Mouse (Mus musculus): ENCODE measurements at regions not wholly inside any gene's neighbourhood (a gene's known extent, or its start where the extent isn't known, plus 50 kb on each side); places are given as distances from the start of the nearest gene placed in this dataset.
A peak's percentile ranks its signal among the peaks of the same experiment; 100 is the strongest.

GRCm38 (mm10) chr1:18849038-18849437 lies 253.8 kb upstream of the Tfap2d start:
- no peak for DNase-seq (ENCODE audit: low spot score)
- H3K4me3 ChIP-seq: no peak overlapping the region
- no peak overlapping the region for H3K27ac ChIP-seq (replicated peaks)
- no peaks in the 10 kb centered on the region for H3K9me3 ChIP-seq
- WGBS: 77% methylated on average over 2 of the region's 2 CpGs
- no peaks in the 10 kb centered on the region for H3K36me3 ChIP-seq (replicated peaks)
- no peaks in the 10 kb centered on the region for H3K27me3 ChIP-seq (replicated peaks; ENCODE audit: low read depth, poor library complexity, severe bottlenecking)
- no peaks in the 10 kb centered on the region for H3K4me1 ChIP-seq

- Histone ChIP-seq H3K27ac (replicated peaks) (no peak overlapping the region), H3K4me3 (no peak overlapping the region), H3K9me3 (no peaks in the 10 kb centered on the region), H3K4me1 (no peaks in the 10 kb centered on the region), H3K27me3 (replicated peaks; ENCODE audit: low read depth, poor library complexity, severe bottlenecking) (no peaks in the 10 kb centered on the region), H3K36me3 (replicated peaks) (no peaks in the 10 kb centered on the region)
- DNase-seq (ENCODE audit: low spot score): no peak
- 86% methylated on average over 3 of the region's 3 CpGs for WGBS
Measured at GRCm38 (mm10) chr1:18857457-18857856, 245.4 kb upstream of the Tfap2d start.

DNA sequence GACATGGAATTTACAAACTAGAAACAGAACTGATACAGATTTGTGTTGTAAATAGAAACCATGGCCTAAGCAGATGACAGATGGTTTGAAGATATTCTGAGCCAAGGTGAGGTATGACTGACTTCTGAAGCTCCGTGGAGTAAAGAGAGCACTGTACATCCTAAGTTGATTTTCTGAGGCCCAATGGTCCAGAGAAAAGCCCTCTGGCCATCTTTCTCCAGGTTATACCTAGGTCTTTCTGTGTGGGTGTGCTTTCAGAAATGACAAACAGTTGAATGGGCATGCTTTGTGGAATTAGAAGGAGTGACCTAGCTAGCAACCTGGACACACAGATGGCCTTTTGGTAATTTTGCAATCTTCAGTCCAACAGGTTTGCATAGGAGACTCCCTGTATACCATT lies 199.6 kb upstream of the Tfap2d start:
- no peaks in the 10 kb centered on the region for H3K36me3 ChIP-seq (replicated peaks)
- no peak overlapping the region for H3K4me3 ChIP-seq
- H3K27me3 ChIP-seq (replicated peaks; ENCODE audit: low read depth, poor library complexity, severe bottlenecking): no peaks in the 10 kb centered on the region
- 84% methylated on average over 1 of the region's 1 CpGs for WGBS
- H3K4me1 ChIP-seq: no peaks in the 10 kb centered on the region
- DNase-seq (ENCODE audit: low spot score): no peak
- H3K9me3 ChIP-seq: no peaks in the 10 kb centered on the region
- H3K27ac ChIP-seq (replicated peaks): no peak overlapping the region

GRCm38 (mm10) chr1:18903696-18904095 lies 199.1 kb upstream of the Tfap2d start:
- WGBS: 66% methylated on average over 4 of the region's 4 CpGs
- no peaks in the 10 kb centered on the region for H3K27me3 ChIP-seq (replicated peaks; ENCODE audit: low read depth, poor library complexity, severe bottlenecking)
- H3K27ac ChIP-seq (replicated peaks): no peak overlapping the region
- H3K4me1 ChIP-seq: no peaks in the 10 kb centered on the region
- no peaks in the 10 kb centered on the region for H3K36me3 ChIP-seq (replicated peaks)
- no peak overlapping the region for H3K4me3 ChIP-seq
- DNase-seq (ENCODE audit: low spot score): no peak
- no peaks in the 10 kb centered on the region for H3K9me3 ChIP-seq

GRCm38 (mm10) chr1:18911578-18911977 lies 191.2 kb upstream of the Tfap2d start:
- Histone ChIP-seq H3K4me1 (no peaks in the 10 kb centered on the region), H3K4me3 (no peak overlapping the region), H3K27me3 (replicated peaks; ENCODE audit: low read depth, poor library complexity, severe bottlenecking) (no peaks in the 10 kb centered on the region), H3K36me3 (replicated peaks) (no peaks in the 10 kb centered on the region), H3K27ac (replicated peaks) (no peak overlapping the region), H3K9me3 (no peaks in the 10 kb centered on the region)
- peak; percentile 24 for DNase-seq (ENCODE audit: low spot score)
- WGBS: 64% methylated on average over 4 of the region's 4 CpGs

DNA sequence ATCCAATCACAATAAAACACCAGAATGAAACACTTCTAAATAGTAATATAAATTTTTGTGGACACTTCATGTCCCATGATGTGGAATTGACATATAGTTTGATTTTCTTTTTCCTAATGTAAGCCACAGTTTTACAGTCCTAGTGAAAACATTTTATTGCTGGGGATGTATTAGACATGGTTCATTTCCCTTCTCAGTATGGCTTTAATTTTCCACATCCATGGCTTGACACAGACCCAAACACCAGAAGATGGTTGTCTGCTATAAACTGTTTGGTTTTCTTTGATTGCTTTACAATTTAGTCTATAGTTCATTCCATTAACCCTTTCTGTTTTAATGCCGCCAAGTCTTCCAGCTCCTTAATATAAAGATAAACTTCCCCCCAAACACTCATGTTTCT lies 146.5 kb upstream of the Tfap2d start:
- WGBS: 86% methylated on average over 1 of the region's 1 CpGs
- H3K9me3 ChIP-seq: no peaks in the 10 kb centered on the region
- no peaks in the 10 kb centered on the region for H3K36me3 ChIP-seq (replicated peaks)
- no peak overlapping the region for H3K4me3 ChIP-seq
- no peak overlapping the region for H3K27ac ChIP-seq (replicated peaks)
- H3K27me3 ChIP-seq (replicated peaks; ENCODE audit: low read depth, poor library complexity, severe bottlenecking): no peaks in the 10 kb centered on the region
- DNase-seq (ENCODE audit: low spot score): no peak
- H3K4me1 ChIP-seq: peaks cover 4% of the 10 kb centered on the region

DNA sequence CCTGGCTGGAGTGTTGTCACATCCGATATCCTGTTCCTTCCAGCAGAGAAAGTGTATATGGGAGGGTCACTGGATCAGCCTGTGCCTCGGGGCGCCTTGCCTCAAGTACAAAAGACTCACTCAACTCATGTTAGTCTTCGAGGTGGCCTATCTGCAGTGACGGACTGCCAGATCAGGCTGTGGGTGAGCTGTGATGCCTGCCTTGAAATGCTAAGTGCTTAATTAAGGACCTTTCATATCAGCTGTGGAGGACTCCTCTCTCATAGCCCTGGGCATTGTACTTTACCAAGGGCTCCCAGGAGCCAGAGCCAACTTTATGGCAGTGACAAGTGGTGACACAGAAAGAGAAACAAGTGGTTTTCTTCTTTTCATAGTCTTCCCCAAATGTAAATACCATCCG lies 145.8 kb upstream of the Tfap2d start:
- no peak overlapping the region for H3K4me3 ChIP-seq
- no peaks in the 10 kb centered on the region for H3K36me3 ChIP-seq (replicated peaks)
- no peaks in the 10 kb centered on the region for H3K9me3 ChIP-seq
- H3K27ac ChIP-seq (replicated peaks): no peak overlapping the region
- 35% methylated on average over 6 of the region's 6 CpGs for WGBS
- peak; percentile 21 for DNase-seq (ENCODE audit: low spot score)
- peaks cover 7% of the 10 kb centered on the region for H3K4me1 ChIP-seq
- no peaks in the 10 kb centered on the region for H3K27me3 ChIP-seq (replicated peaks; ENCODE audit: low read depth, poor library complexity, severe bottlenecking)

DNA sequence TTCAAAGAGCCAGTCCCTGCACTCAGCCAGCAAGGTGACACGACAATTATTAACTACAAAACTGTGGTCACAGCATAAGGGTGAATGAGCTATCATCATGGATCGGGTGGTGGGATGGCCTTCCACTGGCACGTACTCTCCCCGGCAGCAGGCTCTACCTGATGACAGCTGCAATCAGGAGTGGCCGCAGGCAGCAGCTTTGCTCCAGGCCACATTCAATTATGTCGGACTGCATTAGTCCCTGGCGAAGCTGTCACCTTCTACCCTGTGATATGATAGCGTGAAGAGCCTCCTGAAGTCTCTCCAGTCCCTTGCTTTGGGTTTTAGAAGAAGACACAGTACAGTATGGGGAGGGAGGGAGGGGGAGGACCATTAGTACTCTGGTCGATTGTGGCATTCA lies 141.4 kb upstream of the Tfap2d start:
- Histone ChIP-seq H3K9me3 (no peaks in the 10 kb centered on the region), H3K27me3 (replicated peaks; ENCODE audit: low read depth, poor library complexity, severe bottlenecking) (no peaks in the 10 kb centered on the region), H3K27ac (replicated peaks) (no peak overlapping the region), H3K4me1 (peaks cover 7% of the 10 kb centered on the region), H3K4me3 (no peak overlapping the region), H3K36me3 (replicated peaks) (no peaks in the 10 kb centered on the region)
- no peak for DNase-seq (ENCODE audit: low spot score)
- 53% methylated on average over 9 of the region's 9 CpGs for WGBS

- Histone ChIP-seq H3K27me3 (replicated peaks; ENCODE audit: low read depth, poor library complexity, severe bottlenecking) (no peaks in the 10 kb centered on the region), H3K9me3 (no peaks in the 10 kb centered on the region), H3K36me3 (replicated peaks) (no peaks in the 10 kb centered on the region), H3K4me1 (peaks cover 5% of the 10 kb centered on the region), H3K4me3 (no peak overlapping the region), H3K27ac (replicated peaks) (no peak overlapping the region)
- WGBS: 75% methylated on average over 3 of the region's 3 CpGs
- no peak for DNase-seq (ENCODE audit: low spot score)
Measured at GRCm38 (mm10) chr1:18961889-18962288, 140.9 kb upstream of the Tfap2d start.

DNA sequence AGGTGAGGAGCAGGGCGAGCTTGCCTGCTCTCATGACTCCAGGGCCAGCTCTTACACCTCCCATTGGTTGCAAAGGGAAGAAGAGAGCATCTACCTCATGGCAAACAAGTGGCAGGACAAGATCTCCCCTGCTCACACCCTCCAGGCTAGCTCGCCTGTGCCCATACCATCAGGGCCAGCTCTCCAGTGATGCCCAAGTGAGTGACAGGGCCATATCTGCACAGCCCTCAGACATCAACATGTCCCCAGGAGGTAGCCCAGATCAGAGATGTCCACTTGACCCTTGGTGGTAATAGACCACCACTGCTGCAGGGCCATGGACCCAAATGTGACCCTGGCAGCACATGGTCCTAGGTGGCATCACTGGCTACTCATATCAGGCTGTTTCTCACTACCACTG lies 133.9 kb upstream of the Tfap2d start:
- Histone ChIP-seq H3K27me3 (replicated peaks; ENCODE audit: low read depth, poor library complexity, severe bottlenecking) (no peaks in the 10 kb centered on the region), H3K27ac (replicated peaks) (no peak overlapping the region), H3K4me3 (no peak overlapping the region), H3K4me1 (no peaks in the 10 kb centered on the region), H3K36me3 (replicated peaks) (no peaks in the 10 kb centered on the region), H3K9me3 (no peaks in the 10 kb centered on the region)
- WGBS: 77% methylated on average over 2 of the region's 2 CpGs
- DNase-seq (ENCODE audit: low spot score): no peak

GRCm38 (mm10) chr1:18970173-18970572 lies 132.6 kb upstream of the Tfap2d start:
- Histone ChIP-seq H3K27me3 (replicated peaks; ENCODE audit: low read depth, poor library complexity, severe bottlenecking) (no peaks in the 10 kb centered on the region), H3K4me3 (no peak overlapping the region), H3K36me3 (replicated peaks) (no peaks in the 10 kb centered on the region), H3K9me3 (no peaks in the 10 kb centered on the region), H3K27ac (replicated peaks) (no peak overlapping the region), H3K4me1 (no peaks in the 10 kb centered on the region)
- no peak for DNase-seq (ENCODE audit: low spot score)

DNA sequence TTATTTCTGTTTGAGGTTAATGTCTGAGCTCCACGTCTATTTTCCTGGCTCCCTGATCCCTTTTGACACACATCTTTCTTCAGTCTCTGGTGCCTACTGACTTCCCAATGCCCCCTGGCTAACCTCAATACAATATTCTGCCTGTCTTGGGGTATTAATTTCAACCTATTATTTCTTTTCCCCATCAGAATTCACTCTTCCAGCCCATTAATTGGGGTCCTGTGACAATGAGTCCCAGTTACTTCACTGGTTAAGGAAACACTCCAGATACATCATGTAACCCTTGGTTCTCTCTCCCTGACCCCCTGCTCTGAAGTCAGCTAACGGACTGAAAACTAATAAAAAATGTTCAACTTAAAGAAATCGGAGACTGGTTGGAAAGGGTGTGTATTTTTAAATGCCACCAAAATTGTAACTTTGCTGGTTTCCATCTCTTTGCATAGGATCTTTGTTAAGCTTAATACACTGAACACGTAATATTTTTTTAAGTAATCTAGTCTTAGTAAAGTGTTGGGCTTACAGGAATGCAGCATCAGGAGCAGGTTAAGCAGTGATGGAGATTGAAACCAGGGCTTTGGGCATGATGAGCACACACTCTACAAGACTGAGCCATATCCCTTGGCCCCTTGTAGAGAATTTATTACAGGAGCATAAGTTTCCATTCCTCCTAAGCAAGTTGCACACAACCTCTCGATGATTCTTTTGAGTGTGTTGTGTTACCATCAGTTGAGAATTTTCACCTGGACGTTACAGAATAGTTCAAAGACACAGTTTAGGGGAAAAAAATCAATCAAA lies 128.8 kb upstream of the Tfap2d start:
- no peak overlapping the region for H3K4me3 ChIP-seq
- no peaks in the 10 kb centered on the region for H3K36me3 ChIP-seq (replicated peaks)
- no peaks in the 10 kb centered on the region for H3K27me3 ChIP-seq (replicated peaks; ENCODE audit: low read depth, poor library complexity, severe bottlenecking)
- no peak for DNase-seq (ENCODE audit: low spot score)
- H3K4me1 ChIP-seq: no peaks in the 10 kb centered on the region
- H3K27ac ChIP-seq (replicated peaks): no peak overlapping the region
- WGBS: 74% methylated on average over 6 of the region's 6 CpGs
- no peaks in the 10 kb centered on the region for H3K9me3 ChIP-seq

- Histone ChIP-seq H3K4me1 (no peaks in the 10 kb centered on the region), H3K27ac (replicated peaks) (no peak overlapping the region), H3K4me3 (no peak overlapping the region), H3K9me3 (no peaks in the 10 kb centered on the region), H3K27me3 (replicated peaks; ENCODE audit: low read depth, poor library complexity, severe bottlenecking) (no peaks in the 10 kb centered on the region), H3K36me3 (replicated peaks) (no peaks in the 10 kb centered on the region)
- WGBS: 81% methylated on average over 2 of the region's 2 CpGs
- no peak for DNase-seq (ENCODE audit: low spot score)
Measured at GRCm38 (mm10) chr1:18974860-18975439, 127.9 kb upstream of the Tfap2d start.

Measured in embryonic facial prominence, embryonic 10.5 days (tissue).